Mouse (Mus musculus) right cerebral cortex, adult 18-20 months (tissue): ENCODE measurements around the gene Atp4b.

ENCODE experiments used
- DNase-seq: peaks from one replicate; pipeline ENCODE4 v3.0.0; 2022; ENCODE audit warnings: mixed read lengths

Atp4b gene

DNA sequence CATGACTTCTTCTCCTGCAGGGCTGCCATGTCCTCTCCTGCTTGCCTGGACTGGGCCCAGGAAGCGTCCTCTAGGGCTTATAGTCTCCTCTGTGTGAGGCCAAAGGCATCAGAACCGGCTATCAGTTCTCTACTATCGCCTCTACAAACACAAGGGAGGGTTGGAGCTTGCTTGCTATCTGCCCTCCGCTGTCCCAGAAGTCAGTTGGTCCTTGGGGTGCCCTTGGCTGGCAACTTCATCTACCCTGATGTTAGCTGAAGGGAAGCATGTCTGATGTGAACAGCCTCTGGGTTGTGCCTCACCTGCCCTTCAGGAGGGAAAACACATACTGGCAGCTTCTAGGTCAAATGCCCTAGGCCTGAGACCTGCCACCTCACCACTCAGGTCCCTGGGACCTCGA, at the start of gene Atp4b:
TSS of gene Atp4b (minus strand) at position 101 of the 400 bp plus-strand sequence.
- DNase-seq, result no peak

DNA sequence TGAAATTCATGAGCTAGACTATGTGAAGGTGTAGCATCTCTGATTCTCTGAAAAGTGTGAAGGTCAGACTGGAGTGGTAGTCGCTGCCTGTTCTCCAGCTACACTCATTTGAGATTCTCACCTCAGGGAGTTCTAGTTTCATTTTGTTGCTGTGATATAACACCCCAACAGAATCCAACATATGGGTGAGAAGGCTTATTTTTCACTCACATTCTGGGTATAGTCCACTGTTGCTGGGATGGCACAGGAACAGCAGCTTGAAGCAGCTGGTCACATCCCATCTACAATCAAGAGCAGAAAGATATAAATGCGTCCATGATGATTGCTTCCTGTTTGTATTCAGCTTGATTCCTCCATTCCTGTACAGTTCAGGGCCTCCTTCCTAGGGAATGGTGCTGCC, 45.5 kb upstream of the Atp4b start:
- no peak for DNase-seq

- DNase-seq, result no peak
These were observed 40.9 kb upstream of the Atp4b start for GRCm38 (mm10) chr8:13437531-13437930.

DNA sequence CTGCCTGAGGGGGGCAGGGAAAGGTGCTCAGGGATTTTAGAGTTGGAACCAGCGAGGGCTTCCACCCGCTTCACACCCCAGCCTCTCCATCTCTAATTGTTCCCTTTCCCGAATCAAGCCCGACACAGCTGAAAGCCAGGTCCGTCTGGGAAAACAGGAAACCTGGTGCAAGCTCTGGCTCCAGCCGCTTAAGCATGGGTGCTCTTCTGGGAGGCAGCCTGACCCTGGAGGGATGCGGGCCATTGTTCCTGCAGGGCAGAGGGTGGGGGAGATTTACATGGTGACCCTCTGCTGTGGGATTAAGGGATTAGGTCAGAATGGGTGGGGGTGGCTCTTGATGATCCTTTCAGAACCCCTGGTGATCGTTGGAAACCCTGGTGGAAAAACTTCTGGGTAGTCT, 39.4 kb upstream of the Atp4b start:
- no peak for DNase-seq

GRCm38 (mm10) chr8:13434889-13435288, 38.3 kb upstream of the Atp4b start, which contains the start of gene Tmem255b:
Gene Tmem255b, plus strand, starts transcription at chr8:13435189.
- no peak for DNase-seq

- DNase-seq, result no peak
These were observed 36.5 kb upstream of the Atp4b start for GRCm38 (mm10) chr8:13433130-13433529.

DNA sequence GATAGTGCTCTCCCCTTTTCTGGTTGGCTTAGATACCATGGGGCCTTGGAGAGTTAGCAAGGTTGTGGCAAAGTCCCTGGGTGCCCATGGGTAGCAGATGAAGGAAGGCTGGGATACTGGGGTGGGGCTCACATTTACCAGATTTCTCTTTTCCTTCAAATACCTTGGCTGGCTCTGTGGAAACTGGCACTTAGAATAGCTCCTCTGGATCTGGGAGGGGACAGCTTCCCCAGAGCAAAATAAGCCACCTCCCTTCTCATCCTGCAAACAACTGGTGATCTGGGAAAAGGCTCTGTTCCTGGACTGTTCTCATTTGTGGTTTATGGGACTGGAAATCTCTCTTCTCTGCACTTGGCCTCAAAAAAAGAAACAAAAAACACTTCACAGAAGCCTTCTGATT, 34.2 kb upstream of the Atp4b start:
- no peak for DNase-seq

GRCm38 (mm10) chr8:13430412-13430811, 33.8 kb upstream of the Atp4b start:
- no peak for DNase-seq

- DNase-seq, result no peak
These were observed 31.5 kb upstream of the Atp4b start for GRCm38 (mm10) chr8:13428156-13428555.

DNA sequence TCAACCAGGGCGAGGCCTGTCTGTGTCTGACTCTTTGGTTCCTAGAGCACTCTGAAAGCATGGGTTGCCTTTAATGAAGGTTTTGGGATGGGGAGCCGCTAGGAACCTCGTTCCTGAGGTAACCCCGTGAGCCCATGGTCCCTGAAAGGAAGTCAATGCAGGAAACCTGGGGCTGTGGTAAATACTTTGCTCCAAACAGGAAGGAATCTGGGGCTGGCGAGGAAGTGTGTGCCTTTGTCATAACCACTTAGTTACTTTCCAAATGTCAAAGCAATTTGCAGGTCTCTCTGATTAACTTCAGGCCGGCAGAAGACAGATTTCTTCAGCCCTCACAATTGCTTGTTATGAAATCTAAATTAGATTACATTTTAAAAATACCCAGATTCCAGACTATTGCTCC, 30.7 kb upstream of the Atp4b start:
- DNase-seq, result no peak

DNA sequence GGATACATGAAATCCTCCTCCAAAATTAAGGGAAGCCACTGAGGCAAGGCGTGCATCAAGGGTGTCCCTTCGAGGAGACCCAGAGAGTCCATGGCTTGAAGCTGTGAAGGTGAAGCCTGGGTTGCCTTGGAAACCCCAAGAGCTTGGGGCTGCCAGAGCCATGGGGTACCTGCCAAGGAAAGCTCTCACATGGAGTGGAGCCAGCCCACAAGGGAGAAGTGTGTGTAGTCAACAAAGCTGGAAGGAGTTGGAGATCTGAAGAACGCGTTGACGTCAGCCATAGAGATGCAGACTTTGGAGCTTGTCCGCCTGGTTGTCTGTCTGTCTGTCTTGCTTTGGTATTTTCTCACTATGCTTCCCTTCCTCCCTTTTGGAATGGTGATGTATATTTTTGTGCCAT, 24.3 kb upstream of the Atp4b start:
- DNase-seq, result peak; percentile 25

DNA sequence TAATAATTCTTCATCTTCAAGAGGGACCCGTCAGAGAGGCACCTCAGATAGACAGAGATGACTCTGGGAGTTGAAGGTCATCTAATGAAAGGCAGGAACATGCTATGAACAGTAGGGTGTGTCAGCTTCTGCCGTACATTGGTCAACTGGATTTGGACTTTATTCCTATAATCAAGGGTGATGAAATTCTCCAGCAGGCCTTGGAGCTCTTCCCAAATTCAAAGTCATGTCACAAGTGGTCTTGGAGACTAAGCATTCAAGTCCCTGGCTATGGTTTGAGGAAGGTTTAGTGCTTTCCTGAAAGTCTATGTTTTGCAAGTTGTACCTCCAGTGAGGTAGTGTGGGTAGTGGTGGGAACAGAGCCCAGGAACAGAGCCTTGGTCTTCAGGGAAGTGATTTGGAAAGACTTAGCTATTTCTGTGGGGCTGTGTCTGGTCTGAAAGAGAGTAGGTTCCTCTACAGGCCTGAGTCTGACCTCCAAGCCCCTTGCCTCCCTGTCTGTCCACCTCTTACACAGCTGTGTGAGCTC, 22.6 kb upstream of the Atp4b start:
- peak; percentile 23 for DNase-seq

DNA sequence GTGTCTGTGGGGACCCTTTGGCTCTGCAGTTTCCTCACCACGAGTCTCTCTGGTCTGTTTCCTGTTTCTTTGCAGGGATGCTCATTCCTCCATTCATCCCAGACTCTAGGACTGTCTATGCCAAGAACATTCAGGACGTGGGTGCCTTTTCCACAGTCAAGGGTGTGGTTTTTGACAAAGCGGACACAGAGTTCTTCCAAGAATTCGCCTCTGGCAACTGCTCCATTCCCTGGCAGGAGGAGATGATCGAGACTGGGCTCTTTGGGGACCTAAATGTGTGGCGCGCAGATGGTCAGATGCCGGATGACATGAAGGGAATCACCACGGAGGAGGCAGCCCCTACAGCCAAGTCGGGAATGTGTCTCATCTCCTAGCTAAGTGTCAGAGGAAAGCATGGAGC, 19.3 kb upstream of the Atp4b start:
- peak; percentile 60 for DNase-seq

DNA sequence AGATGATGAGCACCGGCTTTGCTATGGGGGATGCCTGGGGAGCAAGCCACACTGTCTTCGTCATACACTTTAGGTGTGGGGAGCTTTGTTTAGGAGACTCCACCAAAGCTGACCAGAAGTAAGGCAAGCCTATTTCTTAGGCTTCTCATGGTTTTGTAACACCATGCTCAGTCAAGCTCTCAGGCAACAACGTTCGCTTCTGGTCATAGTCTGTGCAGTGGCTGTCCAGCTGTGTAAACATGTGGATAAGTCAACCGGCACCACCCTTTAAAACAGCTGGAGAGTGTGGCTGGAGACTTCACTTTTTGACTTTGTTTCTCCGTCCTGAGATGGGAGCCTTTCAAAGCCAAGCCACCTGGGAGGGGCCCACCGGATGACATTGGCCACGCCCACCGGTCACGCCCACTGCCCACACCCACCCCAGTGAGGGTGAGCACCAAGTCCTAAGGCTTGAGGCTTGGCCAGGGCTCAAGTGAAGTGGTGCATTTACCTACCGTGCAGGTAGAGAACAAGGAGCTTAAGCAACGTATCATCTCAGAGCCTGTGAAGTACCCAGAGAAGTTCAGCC, 17.3 kb upstream of the Atp4b start:
- DNase-seq, result no peak

DNA sequence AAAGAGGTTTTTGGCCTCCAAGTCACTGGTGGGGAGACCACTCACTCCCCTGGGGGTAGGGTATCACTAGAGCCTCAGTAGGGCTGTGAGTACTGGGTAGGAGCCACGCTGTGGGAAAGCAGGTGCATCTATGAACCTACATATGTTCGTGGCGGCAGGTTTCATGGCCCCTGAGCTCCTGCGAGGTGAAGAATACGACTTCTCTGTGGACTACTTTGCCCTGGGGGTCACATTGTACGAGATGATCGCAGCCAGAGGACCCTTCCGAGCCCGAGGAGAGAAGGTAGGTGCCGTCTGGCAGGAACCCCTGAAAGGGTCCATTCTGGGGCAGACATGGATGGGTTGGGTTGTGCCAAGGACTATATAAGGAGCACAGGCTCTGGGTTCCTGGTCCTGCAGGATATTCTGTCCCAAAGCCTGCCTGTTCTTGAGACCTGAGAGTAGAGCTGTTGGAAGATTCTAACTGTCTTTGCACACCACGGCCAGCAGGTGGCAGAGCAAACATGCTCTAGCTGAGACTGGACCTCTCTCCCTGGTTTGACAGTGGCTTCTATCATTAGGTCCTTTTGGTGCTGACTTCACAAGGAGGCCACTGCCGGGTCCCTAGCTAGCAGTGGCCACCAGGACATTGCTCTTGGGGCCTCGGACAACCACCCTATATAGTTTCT, 16.4 kb upstream of the Atp4b start:
- DNase-seq, result peak; percentile 17

GRCm38 (mm10) chr8:13411597-13411996, 15.0 kb upstream of the Atp4b start:
- peak; percentile 50 for DNase-seq

GRCm38 (mm10) chr8:13406011-13406410, 9.4 kb upstream of the Atp4b start:
- DNase-seq, result no peak

- no peak for DNase-seq
These were observed 8.1 kb upstream of the Atp4b start, which contains the start of gene Grk1 for GRCm38 (mm10) chr8:13404666-13405131. Gene Grk1, plus strand, starts transcription at chr8:13405081.

GRCm38 (mm10) chr8:13403517-13403916, 6.9 kb upstream of the Atp4b start:
- DNase-seq, result no peak

GRCm38 (mm10) chr8:13393869-13394268, 2.8 kb downstream of the Atp4b start:
- no peak for DNase-seq

DNA sequence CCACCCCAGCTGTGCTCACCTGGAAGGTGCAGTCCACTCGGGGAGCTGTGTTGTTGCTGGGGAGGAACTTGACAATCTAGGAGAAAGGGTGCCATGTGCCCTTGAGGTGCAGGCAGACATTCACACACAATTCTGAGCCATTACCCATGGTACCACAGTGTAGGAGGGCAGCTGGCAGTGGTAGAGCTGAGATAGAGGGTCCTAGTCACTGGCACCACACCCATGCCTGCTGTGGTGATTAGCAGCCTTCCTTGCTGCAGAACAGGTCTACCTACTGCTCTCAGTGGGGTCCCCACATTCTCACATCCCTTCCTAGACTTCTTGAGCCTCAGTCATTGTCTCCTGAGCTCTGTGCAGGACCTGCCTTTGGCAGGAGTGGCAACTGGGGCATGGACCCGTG, 7.9 kb downstream of the Atp4b start:
- no peak for DNase-seq

- DNase-seq, result no peak
These were observed 8.9 kb downstream of the Atp4b start for GRCm38 (mm10) chr8:13387728-13388127.

GRCm38 (mm10) chr8:13386366-13386765, 10.3 kb downstream of the Atp4b start:
- no peak for DNase-seq

DNA sequence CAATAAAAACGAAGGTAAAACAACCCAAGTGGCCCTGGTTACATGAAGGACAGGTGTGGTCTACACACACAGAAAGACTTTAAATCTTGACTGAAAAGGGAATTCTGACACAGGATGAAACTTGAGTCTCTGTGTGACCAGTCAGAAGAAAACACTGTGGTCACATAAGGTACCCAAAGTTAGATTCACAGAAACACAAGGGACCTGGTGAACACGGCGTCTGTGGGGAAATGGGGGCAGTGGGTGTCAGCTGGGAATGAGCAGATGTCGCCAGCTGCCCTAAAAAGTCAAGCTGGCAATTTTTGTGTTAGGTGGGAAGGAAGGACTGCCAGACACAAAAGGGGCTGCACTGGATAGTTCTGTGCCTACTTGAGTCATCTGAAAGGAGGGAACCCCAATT, 13.6 kb downstream of the Atp4b start:
- no peak for DNase-seq
